Mouse (Mus musculus) liver, embryonic 16.5 days (tissue): ENCODE data around the gene Gpank1. TPM values are rescaled to one million over a fixed set of nuclear protein-coding genes. Genes with fewer than 3 reads are reported as not detected.

ENCODE experiments used
- ATAC-seq: fragments of 200-750 bp; cut with Nextera tagmentation; 2 replicates; pipeline ENCODE4 v1.8.0; 2017; ENCODE audit warnings: low read depth, mild to moderate bottlenecking, moderate number of reproducible peaks, moderate library complexity
- H3K27ac ChIP-seq: fragments of 300-500 bp; sonication (generic); 2 replicates; pipeline ENCODE4 v1.5.1; 2014; ENCODE audit warnings: mild to moderate bottlenecking, low read length
- H3K27me3 ChIP-seq: fragments of 300-500 bp; sonication (generic); 2 replicates; pipeline ENCODE4 v1.6.1; 2014; ENCODE audit warnings: low read depth, low read length, mixed read lengths; ENCODE audit not compliant: control insufficient read depth, insufficient read depth
- H3K36me3 ChIP-seq: fragments of 300-500 bp; sonication (generic); 2 replicates; pipeline ENCODE4 v1.6.1; 2014; ENCODE audit warnings: mild to moderate bottlenecking; ENCODE audit not compliant: control insufficient read depth, insufficient read depth
- H3K4me1 ChIP-seq: fragments of 300-500 bp; sonication (generic); 2 replicates; pipeline ENCODE4 v1.6.1; 2014; ENCODE audit warnings: low read depth, low read length, mixed read lengths; ENCODE audit not compliant: control insufficient read depth
- H3K4me2 ChIP-seq: fragments of 300-500 bp; sonication (generic); 2 replicates; pipeline ENCODE4 v1.6.1; 2014; ENCODE audit warnings: low read depth, low read length, mixed read lengths
- H3K4me3 ChIP-seq: fragments of 300-500 bp; sonication (generic); 2 replicates; pipeline ENCODE4 v1.5.1; 2014; ENCODE audit warnings: low read depth, mild to moderate bottlenecking, low read length
- H3K9ac ChIP-seq: fragments of 300-500 bp; sonication (generic); 2 replicates; pipeline ENCODE4 v1.6.1; 2014; ENCODE audit warnings: low read depth, low read length
- H3K9me3 ChIP-seq: fragments of 300-500 bp; sonication (generic); replicated peaks from 2 replicates; pipeline ENCODE4 v1.6.1; 2016; ENCODE audit warnings: low read length; ENCODE audit not compliant: control insufficient read depth
- WGBS: fragments of 180-500 bp; shearing (Covaris S2); extraction: QIAGEN DNeasy Blood & Tissue Kit; methylation state at CpG from one replicate; pipeline ENCODE4 v1.1.7; 2014; ENCODE audit not compliant: insufficient replicate concordance; 5-methylcytosine and 5-hydroxymethylcytosine counted together
- polyA plus RNA-seq: library from polyadenylated mRNA; unstranded; fragments of >200 nt; fragmentation: Nextera tagmentation; extraction: Ambion mirVana; gene quantifications from 2 replicates; pipeline ENCODE4 v1.2.1, GENCODE M21; 2015

The Gpank1 gene
- polyA plus RNA-seq, 1 experiment from 2014 or later, result 12.9 TPM

- 61% methylated on average over 5 of the region's 5 CpGs for WGBS
- Histone ChIP-seq H3K9ac (no peak overlapping the region), H3K4me3 (no peak overlapping the region), H3K27ac (no peak overlapping the region), H3K36me3 (peaks cover 75% of the 10 kb centered on the region), H3K27me3 (no peaks in the 10 kb centered on the region), H3K9me3 (no peaks in the 10 kb centered on the region), H3K4me1 (no peaks in the 10 kb centered on the region), H3K4me2 (no peak overlapping the region)
- ATAC-seq, result no peak
These were observed 26.8 kb downstream of the Gpank1 start for GRCm38 (mm10) chr17:35147922-35148639.

- H3K27me3 ChIP-seq, result no peaks in the 10 kb centered on the region
- no peak overlapping the region for H3K9ac ChIP-seq
- no peaks in the 10 kb centered on the region for H3K9me3 ChIP-seq
- no peak for ATAC-seq
- WGBS, result 87% methylated on average over 4 of the region's 4 CpGs
- no peak overlapping the region for H3K4me3 ChIP-seq
- no peak overlapping the region for H3K4me2 ChIP-seq
- H3K4me1 ChIP-seq, result no peaks in the 10 kb centered on the region
- H3K27ac ChIP-seq, result no peak overlapping the region
- peaks cover 77% of the 10 kb centered on the region for H3K36me3 ChIP-seq
These were observed 30.9 kb downstream of the Gpank1 start for GRCm38 (mm10) chr17:35152121-35152520.

- H3K36me3 ChIP-seq, result peaks cover 82% of the 10 kb centered on the region
- H3K9me3 ChIP-seq, result no peaks in the 10 kb centered on the region
- no peak for ATAC-seq
- H3K27me3 ChIP-seq, result no peaks in the 10 kb centered on the region
- H3K9ac ChIP-seq, result no peak overlapping the region
- no peaks in the 10 kb centered on the region for H3K4me1 ChIP-seq
- WGBS, result 84% methylated on average over 9 of the region's 9 CpGs
- no peak overlapping the region for H3K4me2 ChIP-seq
- no peak overlapping the region for H3K27ac ChIP-seq
- H3K4me3 ChIP-seq, result no peak overlapping the region
These were observed 31.8 kb downstream of the Gpank1 start for GRCm38 (mm10) chr17:35153077-35153476.

- H3K27ac ChIP-seq, result no peak overlapping the region
- WGBS, result 82% methylated on average over 4 of the region's 4 CpGs
- no peak for ATAC-seq
- H3K4me1 ChIP-seq, result no peaks in the 10 kb centered on the region
- H3K36me3 ChIP-seq, result peaks cover 90% of the 10 kb centered on the region
- H3K27me3 ChIP-seq, result no peaks in the 10 kb centered on the region
- no peak overlapping the region for H3K9ac ChIP-seq
- no peaks in the 10 kb centered on the region for H3K9me3 ChIP-seq
- no peak overlapping the region for H3K4me2 ChIP-seq
- H3K4me3 ChIP-seq, result no peak overlapping the region
These were observed 32.7 kb downstream of the Gpank1 start for GRCm38 (mm10) chr17:35153931-35154330.

GRCm38 (mm10) chr17:35154616-35155015, 33.4 kb downstream of the Gpank1 start:
- no peak overlapping the region for H3K9ac ChIP-seq
- H3K27me3 ChIP-seq, result no peaks in the 10 kb centered on the region
- peaks cover 91% of the 10 kb centered on the region for H3K36me3 ChIP-seq
- H3K4me2 ChIP-seq, result no peak overlapping the region
- ATAC-seq, result no peak
- no peaks in the 10 kb centered on the region for H3K9me3 ChIP-seq
- 81% methylated on average over 7 of the region's 7 CpGs for WGBS
- H3K4me3 ChIP-seq, result no peak overlapping the region
- H3K27ac ChIP-seq, result no peak overlapping the region
- H3K4me1 ChIP-seq, result no peaks in the 10 kb centered on the region

GRCm38 (mm10) chr17:35155451-35155850, 34.2 kb downstream of the Gpank1 start:
- ATAC-seq, result no peak
- H3K27me3 ChIP-seq, result no peaks in the 10 kb centered on the region
- H3K36me3 ChIP-seq, result peaks cover 91% of the 10 kb centered on the region
- no peak overlapping the region for H3K4me2 ChIP-seq
- no peaks in the 10 kb centered on the region for H3K4me1 ChIP-seq
- H3K9ac ChIP-seq, result no peak overlapping the region
- H3K27ac ChIP-seq, result no peak overlapping the region
- no peak overlapping the region for H3K4me3 ChIP-seq
- 88% methylated on average over 12 of the region's 12 CpGs for WGBS
- no peaks in the 10 kb centered on the region for H3K9me3 ChIP-seq

GRCm38 (mm10) chr17:35156461-35157200, 35.4 kb downstream of the Gpank1 start:
- no peaks in the 10 kb centered on the region for H3K27me3 ChIP-seq
- no peaks in the 10 kb centered on the region for H3K4me1 ChIP-seq
- H3K36me3 ChIP-seq, result peaks cover 96% of the 10 kb centered on the region
- WGBS, result 88% methylated on average over 33 of the region's 33 CpGs
- no peak for ATAC-seq
- no peak overlapping the region for H3K9ac ChIP-seq
- no peak overlapping the region for H3K27ac ChIP-seq
- H3K4me3 ChIP-seq, result no peak overlapping the region
- no peak overlapping the region for H3K4me2 ChIP-seq
- H3K9me3 ChIP-seq, result no peaks in the 10 kb centered on the region

- Histone ChIP-seq H3K27ac (no peak overlapping the region), H3K4me1 (peaks cover 3% of the 10 kb centered on the region; the same call in 1 of the 2 replicates), H3K9ac (no peak overlapping the region), H3K9me3 (no peaks in the 10 kb centered on the region), H3K4me2 (no peak overlapping the region), H3K27me3 (no peaks in the 10 kb centered on the region), H3K4me3 (no peak overlapping the region), H3K36me3 (peaks cover 97% of the 10 kb centered on the region)
- WGBS, result 83% methylated on average over 8 of the region's 8 CpGs
- ATAC-seq, result no peak
These were observed 36.0 kb downstream of the Gpank1 start for GRCm38 (mm10) chr17:35157254-35157653.

GRCm38 (mm10) chr17:35157661-35158175, 36.5 kb downstream of the Gpank1 start:
- Histone ChIP-seq H3K4me2 (no peak overlapping the region), H3K9me3 (no peaks in the 10 kb centered on the region), H3K4me1 (peaks cover 7% of the 10 kb centered on the region), H3K36me3 (peaks cover 94% of the 10 kb centered on the region), H3K9ac (no peak overlapping the region), H3K4me3 (no peak overlapping the region), H3K27ac (no peak overlapping the region), H3K27me3 (no peaks in the 10 kb centered on the region)
- WGBS, result 82% methylated on average over 8 of the region's 8 CpGs
- no peak for ATAC-seq
